8 mouse cellular contexts compared by ENCODE assay signal in the genomic region with DNA sequence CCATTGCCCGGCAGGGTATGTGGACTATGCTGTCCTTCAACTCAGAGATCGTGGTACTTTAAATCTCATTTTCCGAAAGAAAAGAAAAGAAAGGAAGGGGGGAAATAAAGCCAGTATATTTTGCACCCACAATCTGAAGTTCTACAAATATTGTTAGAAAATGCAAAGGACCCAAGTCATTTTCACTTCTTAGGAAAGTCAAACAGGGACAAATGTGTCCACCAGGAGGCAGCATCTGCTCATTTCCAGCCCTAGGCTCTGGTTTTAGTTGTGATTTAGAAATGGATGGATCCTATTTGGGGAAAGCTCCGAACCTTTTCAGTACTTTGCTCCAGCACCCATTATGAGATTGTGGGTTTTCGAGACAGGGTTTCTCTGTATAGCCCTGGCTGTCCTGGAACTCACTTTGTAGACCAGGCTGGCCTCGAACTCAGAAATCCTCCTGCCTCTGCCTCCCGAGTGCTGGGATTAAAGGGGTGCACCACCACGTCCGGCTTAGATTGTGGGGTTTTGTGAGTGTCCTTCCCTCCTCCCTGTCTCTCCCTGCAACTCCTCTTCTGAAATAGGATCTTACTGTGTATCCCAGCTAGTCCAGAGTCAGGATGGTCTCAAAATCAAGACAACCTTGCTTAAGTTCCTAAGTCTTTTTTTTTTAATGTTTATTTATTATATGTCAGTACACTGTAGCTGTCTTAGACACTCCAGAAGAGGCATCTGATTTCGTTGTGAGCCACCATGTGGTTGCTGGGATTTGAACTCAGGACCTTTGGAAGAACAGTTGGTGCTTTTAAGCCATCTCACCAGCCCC. TPM values are rescaled to one million over a fixed set of nuclear protein-coding genes. Genes with fewer than 3 reads are reported as not detected.
DNase-seq lines count a peak whose midpoint lies in the region; ATAC-seq lines count a peak whose summit lies in the region.

No protein-coding gene starts in this region.

- ATAC-seq in cerebellum, adult (ENCODE audit: insufficient number of reproducible peaks, low FRiP score, low TSS enrichment): no peak
- ATAC-seq in erythroid progenitor cell, adult 5-6 weeks (replicated peaks; ENCODE audit: low FRiP score, poor library complexity, severe bottlenecking): peak; percentile 58
- peak; percentile 50 to 51 for ATAC-seq in hematopoietic stem cell, adult 5-6 weeks (replicated peaks in 1 of 2; ENCODE audit: insufficient read depth in 1 of 2, low FRiP score in 2 of 2, low TSS enrichment in 1 of 2, low read depth in 1 of 2, poor library complexity in 2 of 2, severe bottlenecking in 2 of 2)
- ATAC-seq in megakaryocyte progenitor cell, adult 5-6 weeks (replicated peaks; ENCODE audit: poor library complexity): peak; percentile 64

- peak; percentile 43 for DNase-seq in cerebellum, adult 11-12 months
- peak; percentile 56 to 73 for DNase-seq in adrenal gland, postnatal 36 days
- peak; percentile 77 to 81 for DNase-seq in left cerebral cortex, postnatal 14 days (ENCODE audit: low spot score in 2 of 2)
- peak; percentile 58 for DNase-seq in spleen, adult 12 weeks (ENCODE audit: low spot score)

- intact Hi-C loops in left cerebral cortex, postnatal 14 days (cut with DNase I): loop anchor here (1.0 kb wide), 1 partner anchor 73 kb away; the partner anchor contains the start of gene Dhx8

RNA-seq across cellular contexts. Expression of gene Arl4d, which starts 6.4 kb away (rescaled TPM):
- total RNA-seq in adrenal gland, postnatal 36 days (2021): 10 to 100 TPM; 11.4 to 12.5 TPM
- total RNA-seq in erythroid progenitor cell, adult 5-6 weeks (2015; ENCODE audit: low replicate concordance): not detected in 2 replicates
- 1.0 and 1.5 TPM in 2 replicates for total RNA-seq in erythroid progenitor cell, adult 5-6 weeks (2017; ENCODE audit: low replicate concordance)
- 0.88 and 2.5 TPM in 2 replicates for total RNA-seq in hematopoietic stem cell, adult 5-6 weeks (2017)
- total RNA-seq in left cerebral cortex, postnatal 14 days (2021): 10 to 100 TPM; 23.2 to 39.8 TPM
- 1.1 and 1.9 TPM in 2 replicates for total RNA-seq in megakaryocyte progenitor cell, adult 5-6 weeks (2015)
- 0.75 and 1.0 TPM in 2 replicates for total RNA-seq in megakaryocyte progenitor cell, adult 5-6 weeks (2017)

RNA-seq across cellular contexts. Expression of gene Rdm1, which starts 32.0 kb away (rescaled TPM):
- total RNA-seq in adrenal gland, postnatal 36 days (2021): 10 to 100 TPM; 24.0 to 31.6 TPM
- total RNA-seq in erythroid progenitor cell, adult 5-6 weeks (2015; ENCODE audit: low replicate concordance): 81.1 and 91.4 TPM in 2 replicates
- 34.5 and 43.0 TPM in 2 replicates for total RNA-seq in erythroid progenitor cell, adult 5-6 weeks (2017; ENCODE audit: low replicate concordance)
- 10.3 and 20.6 TPM in 2 replicates for total RNA-seq in hematopoietic stem cell, adult 5-6 weeks (2017)
- total RNA-seq in left cerebral cortex, postnatal 14 days (2021): 1 to 10 TPM; 4.3 to 4.9 TPM
- total RNA-seq in megakaryocyte progenitor cell, adult 5-6 weeks (2015): 9.8 and 12.7 TPM in 2 replicates
- 13.2 and 13.7 TPM in 2 replicates for total RNA-seq in megakaryocyte progenitor cell, adult 5-6 weeks (2017)

RNA-seq across cellular contexts. Expression of gene Gm11634, which starts 59.9 kb away (rescaled TPM):
- not detected for total RNA-seq in adrenal gland, postnatal 36 days (2021)
- total RNA-seq in erythroid progenitor cell, adult 5-6 weeks (2015; ENCODE audit: low replicate concordance): not detected in 2 replicates
- not detected in 2 replicates for total RNA-seq in erythroid progenitor cell, adult 5-6 weeks (2017; ENCODE audit: low replicate concordance)
- total RNA-seq in hematopoietic stem cell, adult 5-6 weeks (2017): not detected in 2 replicates
- total RNA-seq in left cerebral cortex, postnatal 14 days (2021): not detected
- not detected in 2 replicates for total RNA-seq in megakaryocyte progenitor cell, adult 5-6 weeks (2015)
- total RNA-seq in megakaryocyte progenitor cell, adult 5-6 weeks (2017): not detected in 2 replicates
